Mouse (Mus musculus) 3134 (cell line): ENCODE measurements around the gene Atp2c1.

Source experiments
- DNase-seq: peaks from one replicate; pipeline ENCODE4 v3.0.0-alpha.2; 2011; ENCODE audit warnings: low spot score; ENCODE audit not compliant: insufficient read length; ENCODE audit errors: extremely low read depth

Gene Atp2c1

GRCm38 (mm10) chr9:105492744-105493143 is 34.4 kb downstream of the Atp2c1 start:
- DNase-seq = peak; percentile 21

GRCm38 (mm10) chr9:105488363-105488762 is 38.8 kb downstream of the Atp2c1 start:
- no peak for DNase-seq

GRCm38 (mm10) chr9:105484338-105485084 is 42.6 kb downstream of the Atp2c1 start:
- no peak for DNase-seq

- no peak for DNase-seq
Observed at GRCm38 (mm10) chr9:105483880-105484279, 43.2 kb downstream of the Atp2c1 start.

GRCm38 (mm10) chr9:105482715-105483510 is 44.2 kb downstream of the Atp2c1 start:
- DNase-seq = no peak

GRCm38 (mm10) chr9:105482070-105482469 is 45.0 kb downstream of the Atp2c1 start:
- no peak for DNase-seq

- DNase-seq = no peak
Observed at GRCm38 (mm10) chr9:105476134-105476533, 51.0 kb downstream of the Atp2c1 start.

GRCm38 (mm10) chr9:105474910-105475309 is 52.2 kb downstream of the Atp2c1 start:
- no peak for DNase-seq

- no peak for DNase-seq
Observed at GRCm38 (mm10) chr9:105467787-105468186, 59.3 kb downstream of the Atp2c1 start.

GRCm38 (mm10) chr9:105461496-105461895 is 65.6 kb downstream of the Atp2c1 start:
- peak; percentile 45 for DNase-seq

- peak; percentile 70 for DNase-seq
Observed at GRCm38 (mm10) chr9:105459032-105459431, 68.1 kb downstream of the Atp2c1 start.

GRCm38 (mm10) chr9:105408549-105408948 is 118.6 kb downstream of the Atp2c1 start:
- no peak for DNase-seq

GRCm38 (mm10) chr9:105395218-105395627 is 131.9 kb downstream of the Atp2c1 start, which contains the start of the genes Aste1 and Nek11:
Aste1 (plus strand) TSS chr9:105395392.
Nek11 (minus strand) TSS chr9:105395524.
- DNase-seq = peak; percentile 94

- no peak for DNase-seq
Observed at GRCm38 (mm10) chr9:105394720-105395119, 132.4 kb downstream of the Atp2c1 start.

- no peak for DNase-seq
Observed at GRCm38 (mm10) chr9:105390616-105391015, 136.5 kb downstream of the Atp2c1 start.

GRCm38 (mm10) chr9:105389289-105389688 is 137.8 kb downstream of the Atp2c1 start:
- DNase-seq = no peak

- DNase-seq = no peak
Observed at GRCm38 (mm10) chr9:105387403-105387802, 139.7 kb downstream of the Atp2c1 start.

- DNase-seq = no peak
Observed at GRCm38 (mm10) chr9:105379533-105380145, 147.5 kb downstream of the Atp2c1 start.

GRCm38 (mm10) chr9:105377622-105378021 is 149.5 kb downstream of the Atp2c1 start:
- no peak for DNase-seq

GRCm38 (mm10) chr9:105376954-105377530 is 150.1 kb downstream of the Atp2c1 start:
- DNase-seq = no peak

GRCm38 (mm10) chr9:105376411-105376810 is 150.7 kb downstream of the Atp2c1 start:
- peak; percentile 22 for DNase-seq
